Mouse (Mus musculus) right cerebral cortex, adult 2 months (tissue): ENCODE results near the gene Ptcd2.
"Not testable (repeated sequence)": the region's sequence is repeated elsewhere in the genome, so short reads cannot be mapped to it uniquely, and the experiment has no call there.

Source experiments
- DNase-seq, 2 experiments: peaks; one replicate each; pipeline ENCODE4 v3.0.0; 2021 to 2022; ENCODE audit warnings: low spot score in 2 of 2

Gene Ptcd2

GRCm38 (mm10) chr13:99355861-99356260, 11.4 kb upstream of the Ptcd2 start:
- DNase-seq, result no peak

GRCm38 (mm10) chr13:99355072-99355471, 10.6 kb upstream of the Ptcd2 start:
- DNase-seq, result no peak

GRCm38 (mm10) chr13:99353490-99353851, 9.0 kb upstream of the Ptcd2 start:
- DNase-seq, result no peak

GRCm38 (mm10) chr13:99352758-99353489, 8.4 kb upstream of the Ptcd2 start:
- DNase-seq, result peak; percentile 95 to 97

- DNase-seq, result no peak
Measured at GRCm38 (mm10) chr13:99351596-99351995, 7.1 kb upstream of the Ptcd2 start.

- no peak for DNase-seq
Measured at GRCm38 (mm10) chr13:99351186-99351585, 6.7 kb upstream of the Ptcd2 start.

GRCm38 (mm10) chr13:99350009-99350408, 5.5 kb upstream of the Ptcd2 start:
- no peak for DNase-seq

- DNase-seq, result peak in 1 of 2 experiments; percentile 38
Measured at GRCm38 (mm10) chr13:99343876-99344598, 468 bp downstream of the Ptcd2 start.

GRCm38 (mm10) chr13:99341504-99341903, 3.0 kb downstream of the Ptcd2 start:
- DNase-seq, result no peak

GRCm38 (mm10) chr13:99337510-99337909, 7.0 kb downstream of the Ptcd2 start:
- DNase-seq, result no peak

GRCm38 (mm10) chr13:99331255-99331654, 13.2 kb downstream of the Ptcd2 start:
- DNase-seq, result no peak

- not testable (repeated sequence) for DNase-seq
Measured at GRCm38 (mm10) chr13:99324337-99324685, 20.2 kb downstream of the Ptcd2 start.

GRCm38 (mm10) chr13:99323632-99324336, 20.7 kb downstream of the Ptcd2 start:
- DNase-seq, result no peak

- DNase-seq, result not testable (repeated sequence)
Measured at GRCm38 (mm10) chr13:99322915-99323314, 21.6 kb downstream of the Ptcd2 start.

- no peak for DNase-seq
Measured at GRCm38 (mm10) chr13:99320453-99320852, 24.1 kb downstream of the Ptcd2 start.

- peak; percentile 70 to 79 for DNase-seq
Measured at GRCm38 (mm10) chr13:99317058-99317457, 27.4 kb downstream of the Ptcd2 start.

- no peak for DNase-seq
Measured at GRCm38 (mm10) chr13:99316366-99316765, 28.1 kb downstream of the Ptcd2 start.

- no peak for DNase-seq
Measured at GRCm38 (mm10) chr13:99314657-99315181, 29.8 kb downstream of the Ptcd2 start.

GRCm38 (mm10) chr13:99314098-99314497, 30.4 kb downstream of the Ptcd2 start:
- no peak for DNase-seq

GRCm38 (mm10) chr13:99308393-99308792, 36.1 kb downstream of the Ptcd2 start:
- DNase-seq, result no peak

- DNase-seq, result no peak
Measured at GRCm38 (mm10) chr13:99307930-99308359, 36.6 kb downstream of the Ptcd2 start.

GRCm38 (mm10) chr13:99306164-99306563, 38.3 kb downstream of the Ptcd2 start:
- no peak for DNase-seq
